Mouse (Mus musculus): ENCODE measurements at regions not wholly inside any gene's neighbourhood (a gene's known extent, or its start where the extent isn't known, plus 50 kb on each side); places are given as distances from the start of the nearest gene placed in this dataset.

GRCm38 (mm10) chr2:174007976-174008349, 68.1 kb upstream of the Stx16 start:
- peaks cover 9% of the 10 kb centered on the region for H3K9me3 ChIP-seq (replicated peaks; ENCODE audit: low read length)
- H3K27me3 ChIP-seq (replicated peaks): peaks cover 90% of the 10 kb centered on the region
- H3K27ac ChIP-seq (ENCODE audit: insufficient read depth, low read depth): no peak overlapping the region
- no peaks in the 10 kb centered on the region for H3K36me3 ChIP-seq (replicated peaks in 1 of 2; ENCODE audit: control insufficient read depth in 1 of 2, insufficient read depth in 1 of 2, low read length in 1 of 2)
- H3K9ac ChIP-seq (ENCODE audit: insufficient read depth, low read depth): no peak overlapping the region
- H3K4me2 ChIP-seq (ENCODE audit: insufficient read depth, low read depth, poor library complexity, severe bottlenecking): no peak overlapping the region
- H3K4me3 ChIP-seq (replicated peaks in 1 of 3; ENCODE audit: low read depth in 2 of 3, low read length in 2 of 3, poor library complexity in 1 of 3): no peak overlapping the region
- no peaks in the 10 kb centered on the region for H3K79me2 ChIP-seq (replicated peaks; ENCODE audit: control insufficient read depth, extremely low read depth, insufficient read depth, poor library complexity, severe bottlenecking)
- H3K4me1 ChIP-seq (ENCODE audit: control insufficient read depth in 1 of 2, insufficient read depth in 2 of 2): no peaks in the 10 kb centered on the region
- in situ Hi-C loops (cut with MboI; ENCODE audit: low pct_ligation_motif_present, low pct_unique_long_range_greater_than_20kb, low sequenced_read_pairs) (no loop called here), dilution Hi-C loops (cut with MboI; ENCODE audit: extremely low pct_ligation_motif_present, extremely low pct_unique_long_range_greater_than_20kb, low sequenced_read_pairs) (no loop called here)
- TF ChIP-seq ZC3H11A (IDR thresholded peaks at IDR 0.05; ENCODE audit: low read depth, low read length): no peak
- TF ChIP-seq USF1 (IDR thresholded peaks at IDR 0.05; ENCODE audit: low read depth, low read length): no peak
- TF ChIP-seq NRF1 (IDR thresholded peaks at IDR 0.05; ENCODE audit: low read depth, low read length): no peak
- no peak for TF ChIP-seq PAX5 (IDR thresholded peaks at IDR 0.05; ENCODE audit: low read length)
- TF ChIP-seq IRF4 (IDR thresholded peaks at IDR 0.05; ENCODE audit: low read depth, low read length): no peak
- no peak for DNase-seq (ENCODE audit: extremely low read depth)

- Histone ChIP-seq H3K4me1 (ENCODE audit: control insufficient read depth in 1 of 2, insufficient read depth in 2 of 2) (no peaks in the 10 kb centered on the region), H3K27me3 (replicated peaks) (peaks cover 90% of the 10 kb centered on the region), H3K27ac (ENCODE audit: insufficient read depth, low read depth) (no peak overlapping the region), H3K36me3 (replicated peaks in 1 of 2; ENCODE audit: control insufficient read depth in 1 of 2, insufficient read depth in 1 of 2, low read length in 1 of 2) (no peaks in the 10 kb centered on the region), H3K9me3 (replicated peaks; ENCODE audit: low read length) (peaks cover 9% of the 10 kb centered on the region), H3K79me2 (replicated peaks; ENCODE audit: control insufficient read depth, extremely low read depth, insufficient read depth, poor library complexity, severe bottlenecking) (no peaks in the 10 kb centered on the region), H3K4me3 (replicated peaks in 1 of 3; ENCODE audit: low read depth in 2 of 3, low read length in 2 of 3, poor library complexity in 1 of 3) (no peak overlapping the region), H3K9ac (ENCODE audit: insufficient read depth, low read depth) (no peak overlapping the region), H3K4me2 (ENCODE audit: insufficient read depth, low read depth, poor library complexity, severe bottlenecking) (no peak overlapping the region)
- TF ChIP-seq SIN3A (IDR thresholded peaks at IDR 0.05; ENCODE audit: low read length) (no peak), MAFK (IDR thresholded peaks at IDR 0.05; ENCODE audit: insufficient replicate concordance, low read length) (no peak)
- no peak for DNase-seq (ENCODE audit: extremely low read depth)
- in situ Hi-C loops (cut with MboI; ENCODE audit: low pct_ligation_motif_present, low pct_unique_long_range_greater_than_20kb, low sequenced_read_pairs) (no loop called here), dilution Hi-C loops (cut with MboI; ENCODE audit: extremely low pct_ligation_motif_present, extremely low pct_unique_long_range_greater_than_20kb, low sequenced_read_pairs) (no loop called here)
These were observed 67.5 kb upstream of the Stx16 start for GRCm38 (mm10) chr2:174008350-174009218.

- H3K9me3 ChIP-seq (replicated peaks; ENCODE audit: low read length): no peaks in the 10 kb centered on the region
- H3K27me3 ChIP-seq (replicated peaks): peaks cover 89% of the 10 kb centered on the region
- DNase-seq (ENCODE audit: extremely low read depth): no peak
- H3K4me2 ChIP-seq (ENCODE audit: insufficient read depth, low read depth, poor library complexity, severe bottlenecking): no peak overlapping the region
- no peak overlapping the region for H3K4me3 ChIP-seq (replicated peaks in 1 of 3; ENCODE audit: low read depth in 2 of 3, low read length in 2 of 3, poor library complexity in 1 of 3)
- H3K27ac ChIP-seq (ENCODE audit: insufficient read depth, low read depth): no peak overlapping the region
- in situ Hi-C loops (cut with MboI; ENCODE audit: low pct_ligation_motif_present, low pct_unique_long_range_greater_than_20kb, low sequenced_read_pairs): no loop called here
- H3K36me3 ChIP-seq (replicated peaks in 1 of 2; ENCODE audit: control insufficient read depth in 1 of 2, insufficient read depth in 1 of 2, low read length in 1 of 2): no peaks in the 10 kb centered on the region
- no peak overlapping the region for H3K9ac ChIP-seq (ENCODE audit: insufficient read depth, low read depth)
- no peak for TF ChIP-seq GABPA (IDR thresholded peaks at IDR 0.05; ENCODE audit: insufficient replicate concordance, low read depth, low read length)
- TF ChIP-seq USF2 (conservative IDR thresholded peaks at IDR 0.05; ENCODE audit: low read depth, low read length): no peak
- no peak for TF ChIP-seq RCOR1 (conservative IDR thresholded peaks at IDR 0.05; ENCODE audit: low read depth, low read length)
- no peak for TF ChIP-seq ZMIZ1 (IDR thresholded peaks at IDR 0.05; ENCODE audit: low read depth, low read length)
- no peak for TF ChIP-seq KAT2A (IDR thresholded peaks at IDR 0.05; ENCODE audit: insufficient replicate concordance, low read length)
- no peak for TF ChIP-seq SIN3A (IDR thresholded peaks at IDR 0.05; ENCODE audit: low read length)
- no peak for TF ChIP-seq POLR2AphosphoS2 (IDR thresholded peaks at IDR 0.05; ENCODE audit: low read depth, low read length)
- no peak for TF ChIP-seq MAX (IDR thresholded peaks at IDR 0.05; ENCODE audit: low read length)
- no peak for TF ChIP-seq RAD21 (IDR thresholded peaks at IDR 0.05; ENCODE audit: low read depth, low read length)
- no peak for TF ChIP-seq NELFE (IDR thresholded peaks at IDR 0.05; ENCODE audit: low read depth, low read length)
- TF ChIP-seq BHLHE40 (IDR thresholded peaks at IDR 0.05; ENCODE audit: low read depth, low read length): no peak
- no peak for TF ChIP-seq ZKSCAN1 (IDR thresholded peaks at IDR 0.05; ENCODE audit: borderline replicate concordance, low read depth, low read length)
- no peak for TF ChIP-seq ELF1 (IDR thresholded peaks at IDR 0.05; ENCODE audit: low read depth, low read length)
- TF ChIP-seq IRF4 (IDR thresholded peaks at IDR 0.05; ENCODE audit: low read depth, low read length): no peak
- no peak for TF ChIP-seq TCF12 (IDR thresholded peaks at IDR 0.05; ENCODE audit: low read depth, low read length)
- TF ChIP-seq E2F4 (IDR thresholded peaks at IDR 0.05; ENCODE audit: insufficient replicate concordance, low read depth, low read length): no peak
- no peak for TF ChIP-seq UBTF (IDR thresholded peaks at IDR 0.05; ENCODE audit: low read depth, low read length)
- H3K79me2 ChIP-seq (replicated peaks; ENCODE audit: control insufficient read depth, extremely low read depth, insufficient read depth, poor library complexity, severe bottlenecking): no peaks in the 10 kb centered on the region
- H3K4me1 ChIP-seq (ENCODE audit: control insufficient read depth in 1 of 2, insufficient read depth in 2 of 2): no peaks in the 10 kb centered on the region
- dilution Hi-C loops (cut with MboI; ENCODE audit: extremely low pct_ligation_motif_present, extremely low pct_unique_long_range_greater_than_20kb, low sequenced_read_pairs): no loop called here
These were observed 66.1 kb upstream of the Stx16 start for GRCm38 (mm10) chr2:174010038-174010437.

Data from CH12.LX (cell line).